Mouse (Mus musculus): ENCODE measurements around the gene Celf3. TPM values are rescaled to one million over a fixed set of nuclear protein-coding genes. Genes with fewer than 3 reads are reported as not detected.
A peak's percentile ranks its signal among the peaks of the same experiment; 100 is the strongest.

The Celf3 gene
- polyA plus RNA-seq, 1 experiment from 2014 or later, result 0.80 TPM

GRCm38 (mm10) chr3:94476301-94477035 lies 1.6 kb upstream of the Celf3 start:
- TF ChIP-seq EP300 (IDR thresholded peaks at IDR 0.05) (no peak), CTCF (IDR thresholded peaks at IDR 0.05) (no peak)
- no peaks in the 10 kb centered on the region for H3K36me3 ChIP-seq (ENCODE audit: insufficient read depth, low read length)
- DNase-seq (ENCODE audit: low spot score), result no peak
- 0 out of 2 replicates have a peak, but pooled peaks cover 5% of the 10 kb centered on the region for H3K27me3 ChIP-seq (replicated peaks; ENCODE audit: insufficient read depth, low read length)
- WGBS, result 60% methylated on average over 8 of the region's 8 CpGs
- H3K9ac ChIP-seq (replicated peaks; ENCODE audit: low read depth), result no peak overlapping the region
- H3K27ac ChIP-seq (ENCODE audit: low read length), result no peak overlapping the region
- no peak overlapping the region for H3K4me3 ChIP-seq (ENCODE audit: low read depth, low read length)
- ATAC-seq, result no peak
- H3K9me3 ChIP-seq (ENCODE audit: low read length), result no peaks in the 10 kb centered on the region
- no peak overlapping the region for H3K4me2 ChIP-seq (replicated peaks; ENCODE audit: low read depth, low read length)
- H3K4me1 ChIP-seq (ENCODE audit: insufficient read depth, low read depth, low read length), result no peaks in the 10 kb centered on the region

- H3K4me1 ChIP-seq (ENCODE audit: insufficient read depth, low read depth, low read length), result no peaks in the 10 kb centered on the region
- H3K9ac ChIP-seq (replicated peaks; ENCODE audit: low read depth), result no peak overlapping the region
- WGBS, result 44% methylated on average over 4 of the region's 4 CpGs
- no peak overlapping the region for H3K4me3 ChIP-seq (ENCODE audit: low read depth, low read length)
- DNase-seq (ENCODE audit: low spot score) (no peak), ATAC-seq (no peak)
- TF ChIP-seq CTCF (IDR thresholded peaks at IDR 0.05), result no peak
- TF ChIP-seq EP300 (IDR thresholded peaks at IDR 0.05), result no peak
- no peak overlapping the region for H3K4me2 ChIP-seq (replicated peaks; ENCODE audit: low read depth, low read length)
- no peaks in the 10 kb centered on the region for H3K36me3 ChIP-seq (ENCODE audit: insufficient read depth, low read length)
- no peaks in the 10 kb centered on the region for H3K9me3 ChIP-seq (ENCODE audit: low read length)
- no peak overlapping the region for H3K27ac ChIP-seq (ENCODE audit: low read length)
- 0 out of 2 replicates have a peak, but pooled peaks cover 5% of the 10 kb centered on the region for H3K27me3 ChIP-seq (replicated peaks; ENCODE audit: insufficient read depth, low read length)
Measured at GRCm38 (mm10) chr3:94477444-94477843, 651 bp upstream of the Celf3 start.

GRCm38 (mm10) chr3:94478591-94479169 lies 585 bp downstream of the Celf3 start:
- DNase-seq (ENCODE audit: low spot score) (no peak), ATAC-seq (no peak)
- Histone ChIP-seq H3K9ac (replicated peaks; ENCODE audit: low read depth) (no peak overlapping the region), H3K27me3 (replicated peaks; ENCODE audit: insufficient read depth, low read length) (0 out of 2 replicates have a peak, but pooled peaks cover 5% of the 10 kb centered on the region), H3K4me1 (ENCODE audit: insufficient read depth, low read depth, low read length) (no peaks in the 10 kb centered on the region), H3K4me2 (replicated peaks; ENCODE audit: low read depth, low read length) (no peak overlapping the region), H3K4me3 (ENCODE audit: low read depth, low read length) (no peak overlapping the region), H3K9me3 (ENCODE audit: low read length) (no peaks in the 10 kb centered on the region), H3K27ac (ENCODE audit: low read length) (no peak overlapping the region), H3K36me3 (ENCODE audit: insufficient read depth, low read length) (no peaks in the 10 kb centered on the region)
- TF ChIP-seq CTCF (IDR thresholded peaks at IDR 0.05) (no peak), EP300 (IDR thresholded peaks at IDR 0.05) (no peak)
- WGBS, result 12% methylated on average over 9 of the region's 9 CpGs

GRCm38 (mm10) chr3:94479564-94479963 lies 1.5 kb downstream of the Celf3 start:
- Histone ChIP-seq H3K9ac (replicated peaks; ENCODE audit: low read depth) (no peak overlapping the region), H3K27ac (ENCODE audit: low read length) (no peak overlapping the region), H3K4me3 (ENCODE audit: low read depth, low read length) (no peak overlapping the region), H3K4me1 (ENCODE audit: insufficient read depth, low read depth, low read length) (no peaks in the 10 kb centered on the region), H3K27me3 (replicated peaks; ENCODE audit: insufficient read depth, low read length) (0 out of 2 replicates have a peak, but pooled peaks cover 5% of the 10 kb centered on the region), H3K4me2 (replicated peaks; ENCODE audit: low read depth, low read length) (no peak overlapping the region), H3K36me3 (ENCODE audit: insufficient read depth, low read length) (no peaks in the 10 kb centered on the region), H3K9me3 (ENCODE audit: low read length) (no peaks in the 10 kb centered on the region)
- DNase-seq (ENCODE audit: low spot score) (peak; percentile 44), ATAC-seq (no peak)
- TF ChIP-seq EP300 (IDR thresholded peaks at IDR 0.05), result no peak
- WGBS, result 7% methylated on average over 11 of the region's 11 CpGs

GRCm38 (mm10) chr3:94480291-94480884 lies 2.3 kb downstream of the Celf3 start, which contains the start of gene Riiad1:
Gene Riiad1, minus strand, starts transcription at chr3:94480341.
- Histone ChIP-seq H3K4me3 (ENCODE audit: low read depth, low read length) (no peak within 1 kb of the TSS), H3K36me3 (ENCODE audit: insufficient read depth, low read length) (no peaks in the 10 kb centered on the region), H3K9ac (replicated peaks; ENCODE audit: low read depth) (no peak within 1 kb of the TSS), H3K27ac (ENCODE audit: low read length) (no peak within 1 kb of the TSS), H3K27me3 (replicated peaks; ENCODE audit: insufficient read depth, low read length) (0 out of 2 replicates have a peak, but pooled peaks cover 5% of the 10 kb centered on the region), H3K4me1 (ENCODE audit: insufficient read depth, low read depth, low read length) (no peaks in the 10 kb centered on the region), H3K4me2 (replicated peaks; ENCODE audit: low read depth, low read length) (no peak within 1 kb of the TSS), H3K9me3 (ENCODE audit: low read length) (no peaks in the 10 kb centered on the region)
- 8% methylated on average over 16 of the region's 16 CpGs for WGBS
- TF ChIP-seq CTCF (IDR thresholded peaks at IDR 0.05) (no peak), EP300 (IDR thresholded peaks at IDR 0.05) (no peak)
- ATAC-seq (no peak), DNase-seq (ENCODE audit: low spot score) (no peak)

- H3K27ac ChIP-seq (ENCODE audit: low read length), result no peak overlapping the region
- no peaks in the 10 kb centered on the region for H3K9me3 ChIP-seq (ENCODE audit: low read length)
- WGBS, result 60% methylated on average over 4 of the region's 4 CpGs
- no peak overlapping the region for H3K4me2 ChIP-seq (replicated peaks; ENCODE audit: low read depth, low read length)
- ATAC-seq, result no peak
- no peak for TF ChIP-seq EP300 (IDR thresholded peaks at IDR 0.05)
- no peak for TF ChIP-seq CTCF (IDR thresholded peaks at IDR 0.05)
- no peak overlapping the region for H3K9ac ChIP-seq (replicated peaks; ENCODE audit: low read depth)
- no peaks in the 10 kb centered on the region for H3K4me1 ChIP-seq (ENCODE audit: insufficient read depth, low read depth, low read length)
- 0 out of 2 replicates have a peak, but pooled peaks cover 5% of the 10 kb centered on the region for H3K27me3 ChIP-seq (replicated peaks; ENCODE audit: insufficient read depth, low read length)
- DNase-seq (ENCODE audit: low spot score), result no peak
- no peaks in the 10 kb centered on the region for H3K36me3 ChIP-seq (ENCODE audit: insufficient read depth, low read length)
- H3K4me3 ChIP-seq (ENCODE audit: low read depth, low read length), result no peak overlapping the region
Measured at GRCm38 (mm10) chr3:94481429-94481828, 3.3 kb downstream of the Celf3 start.
